Mouse (Mus musculus): ENCODE measurements around the gene Mroh7.
"Not testable (repeated sequence)": the region's sequence is repeated elsewhere in the genome, so short reads cannot be mapped to it uniquely, and the experiment has no call there.

The Mroh7 gene

DNA sequence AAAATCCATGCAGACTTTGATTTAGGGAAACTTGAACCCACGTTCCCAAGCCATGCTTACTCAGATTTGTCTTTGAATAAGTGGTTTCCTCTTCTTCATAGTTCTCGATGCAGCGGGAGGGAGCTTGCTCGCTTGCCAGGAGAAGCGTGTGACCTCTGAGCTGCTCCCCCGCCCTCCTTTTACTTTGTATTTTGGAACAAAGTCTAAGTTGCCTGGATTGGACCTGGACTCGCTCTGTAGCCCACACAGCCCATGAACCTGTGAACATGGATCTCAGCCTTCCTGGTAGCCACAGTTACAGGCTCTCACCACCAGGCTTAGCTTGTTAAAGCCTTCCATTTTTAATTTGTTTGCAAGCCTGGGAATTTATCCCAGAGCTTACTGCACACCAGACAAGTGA, at the start of gene Mroh7:
Gene Mroh7 (minus strand): TSS at position 112 of the 400 bp plus-strand sequence.
- DNase-seq, result no peak

DNA sequence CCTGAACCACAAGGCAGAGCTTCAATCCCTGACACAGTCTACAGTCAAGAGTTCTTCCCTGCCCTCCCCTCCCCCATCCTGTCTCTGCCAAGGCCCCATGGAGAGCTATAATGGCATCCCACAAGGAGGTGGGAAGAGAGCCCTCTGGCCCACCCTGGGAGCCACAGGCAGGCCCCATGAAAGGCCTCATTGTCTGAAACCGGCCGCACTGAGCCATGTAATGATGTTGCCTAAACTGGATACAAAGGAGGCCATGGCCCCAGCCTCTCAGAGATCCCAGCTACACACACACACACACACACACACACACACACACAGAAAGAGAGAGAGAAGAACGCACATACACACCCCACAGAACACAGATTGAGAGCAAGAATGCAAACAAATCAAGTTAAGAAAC, 49.3 kb upstream of the Mroh7 start:
- no peak for DNase-seq

DNA sequence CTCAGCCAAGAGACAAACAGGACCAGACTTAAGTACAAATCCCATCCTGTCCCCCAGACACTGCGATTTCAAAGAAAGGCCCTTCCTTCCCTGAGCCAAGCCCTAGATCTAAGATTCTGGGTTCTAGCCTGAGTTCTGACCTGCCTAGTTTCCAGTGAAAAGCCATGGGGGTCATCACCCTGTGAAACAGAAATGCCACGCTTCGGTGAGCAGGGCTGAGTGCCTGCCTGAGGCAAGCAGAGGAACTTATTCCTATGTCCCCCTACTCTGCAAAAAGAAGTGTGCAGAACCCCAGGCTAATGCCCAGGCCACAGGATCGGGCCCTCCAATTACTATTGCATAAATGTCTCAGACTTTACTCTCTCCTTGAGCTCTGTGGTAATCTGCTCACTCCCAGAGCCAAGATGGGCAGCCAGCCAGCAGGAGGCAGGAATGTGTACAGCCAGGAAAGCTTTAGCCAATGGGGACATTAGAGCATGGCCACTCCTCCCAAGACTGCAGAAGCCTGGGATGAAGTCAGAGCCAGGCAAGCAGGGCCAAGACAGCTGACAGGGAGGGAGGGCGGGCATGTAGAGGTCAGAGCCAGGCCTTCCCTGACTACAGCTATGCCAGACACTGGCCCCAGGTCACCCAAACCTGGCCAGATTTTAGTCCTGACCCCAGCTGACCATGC, 47.5 kb upstream of the Mroh7 start:
- no peak for DNase-seq

DNA sequence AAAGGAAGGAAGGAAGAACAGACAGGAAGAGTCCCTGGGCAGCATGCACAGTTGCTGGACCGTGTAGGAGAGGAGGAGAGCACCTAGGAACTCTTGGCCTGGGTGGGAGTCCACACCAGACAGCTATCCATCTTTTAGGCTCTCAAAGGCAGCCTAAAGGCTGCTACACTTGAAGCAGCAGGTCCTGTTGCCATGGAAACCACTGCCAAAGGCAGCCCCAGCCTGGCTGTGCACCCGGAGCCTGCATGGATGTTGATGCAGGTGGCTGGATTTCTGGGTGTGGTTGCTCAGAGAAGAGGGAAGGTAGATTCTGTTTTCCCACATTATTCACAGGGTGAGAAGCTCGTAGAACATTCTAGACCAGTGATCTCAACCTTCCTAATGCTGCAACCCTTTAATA, 46.3 kb upstream of the Mroh7 start:
- DNase-seq, result no peak

DNA sequence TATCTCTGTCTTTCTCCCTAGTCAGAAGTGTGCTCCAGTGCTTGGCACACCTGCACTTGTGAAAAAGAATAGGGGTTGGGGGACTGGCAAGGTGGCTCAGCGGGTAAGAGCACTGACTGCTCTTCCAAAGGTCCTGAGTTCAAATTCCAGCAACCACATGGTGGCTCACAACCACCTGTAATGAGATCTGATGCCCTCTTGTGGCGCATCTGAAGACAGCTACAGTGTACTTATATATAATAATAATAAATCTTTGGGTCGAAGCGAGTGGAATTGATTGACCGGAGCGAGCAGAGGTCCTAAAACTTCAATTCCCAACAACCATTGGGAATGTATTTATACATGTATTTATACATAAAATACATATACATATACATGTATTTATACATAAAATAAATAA, 45.0 kb upstream of the Mroh7 start:
- not testable (repeated sequence) for DNase-seq

DNA sequence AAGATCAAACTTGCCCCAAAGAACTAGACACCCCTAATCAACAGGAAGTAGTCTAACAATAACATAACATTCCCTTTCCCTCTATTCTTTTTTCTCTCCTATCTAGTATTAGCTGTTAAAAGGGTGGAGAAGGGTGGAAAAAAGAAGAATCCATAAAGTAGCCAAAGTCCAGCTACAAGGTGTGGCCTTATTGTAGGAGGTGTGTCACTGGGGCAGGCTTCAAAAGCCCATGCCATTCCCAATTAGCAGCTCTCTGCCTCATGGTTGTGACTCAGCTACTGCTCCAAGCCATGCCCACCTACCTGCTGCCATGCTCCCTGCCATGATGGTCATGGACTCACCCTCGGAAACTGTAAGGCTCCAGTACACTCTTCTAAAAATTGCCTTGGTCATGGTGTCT, 41.8 kb upstream of the Mroh7 start:
- no peak for DNase-seq

DNA sequence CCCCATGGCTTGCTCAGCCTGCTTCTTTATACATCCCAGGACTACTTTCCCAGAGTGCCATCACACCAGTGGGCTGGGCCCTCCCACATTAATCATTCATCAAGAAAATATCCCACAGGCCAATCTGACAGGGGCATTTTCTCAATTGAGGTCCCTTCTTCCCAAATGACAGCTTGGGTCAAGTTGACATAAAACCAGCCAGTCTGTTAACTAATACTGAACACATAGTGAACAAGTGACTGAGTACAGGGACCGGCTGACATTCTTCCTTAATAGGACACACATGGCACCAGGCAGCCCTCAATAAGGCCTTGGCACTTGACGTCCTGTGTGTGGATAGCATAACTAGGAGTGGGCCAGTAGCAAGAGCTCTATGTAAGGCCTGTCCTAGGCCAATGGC, 38.6 kb upstream of the Mroh7 start:
- DNase-seq, result no peak

DNA sequence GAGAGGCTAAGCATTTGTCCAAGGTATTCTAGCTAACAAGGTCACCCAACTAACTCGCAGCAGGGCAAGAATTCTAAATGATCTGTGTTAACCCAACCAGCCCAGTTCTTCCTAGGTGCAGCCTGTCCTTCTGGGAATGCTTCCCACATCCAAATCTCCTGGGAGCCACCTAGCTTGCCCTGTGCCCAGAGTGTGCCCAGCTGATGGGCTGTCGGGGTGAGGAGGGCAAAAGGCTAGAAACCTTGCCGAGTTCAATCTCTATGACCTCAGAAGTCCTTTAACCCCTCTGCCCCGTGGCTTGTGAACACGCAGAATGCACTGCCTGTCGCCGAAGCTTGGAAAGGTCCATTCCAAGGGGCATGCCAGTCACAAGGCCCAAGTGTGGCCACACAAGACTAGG, 33.4 kb upstream of the Mroh7 start:
- no peak for DNase-seq

DNA sequence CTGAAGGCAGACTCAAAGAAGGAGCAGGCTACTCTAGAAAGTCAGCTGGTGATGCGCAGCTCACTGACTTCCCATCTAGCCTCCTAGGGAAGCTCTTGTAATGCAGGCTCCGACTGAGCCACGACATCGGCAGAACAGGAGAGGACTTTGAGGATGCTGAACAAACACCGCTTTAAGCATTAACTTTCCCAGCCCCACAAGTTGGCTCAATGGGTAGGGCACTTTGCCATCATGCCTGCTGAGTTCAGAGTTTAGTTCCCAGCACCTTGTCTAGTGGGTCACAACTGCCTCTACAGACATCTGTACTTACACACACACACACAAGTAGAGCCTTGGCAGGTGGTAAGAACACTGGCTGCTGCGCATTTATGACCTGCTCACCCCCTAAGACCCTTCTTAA, 21.0 kb upstream of the Mroh7 start:
- DNase-seq, result no peak

DNA sequence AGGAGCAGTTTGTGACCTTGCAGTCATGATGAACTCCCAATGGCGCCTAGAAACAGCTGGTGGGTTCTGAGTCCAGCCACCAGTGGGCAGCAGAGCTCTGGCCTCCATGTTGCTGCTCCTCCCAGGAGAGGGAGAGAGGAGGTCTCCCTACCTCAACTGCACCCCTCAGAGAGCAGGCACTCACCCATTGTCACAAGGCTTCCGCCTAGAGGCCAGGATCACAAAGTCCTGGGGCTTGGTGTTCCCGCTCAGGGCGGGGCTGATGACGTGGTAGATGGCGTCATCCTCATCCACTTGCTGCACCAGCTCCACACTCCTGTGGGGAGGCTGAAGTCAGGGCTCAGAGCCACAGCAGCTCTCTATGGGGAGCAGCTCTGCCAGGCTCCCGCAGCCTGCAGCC, 19.0 kb upstream of the Mroh7 start:
- peak; percentile 77 for DNase-seq

DNA sequence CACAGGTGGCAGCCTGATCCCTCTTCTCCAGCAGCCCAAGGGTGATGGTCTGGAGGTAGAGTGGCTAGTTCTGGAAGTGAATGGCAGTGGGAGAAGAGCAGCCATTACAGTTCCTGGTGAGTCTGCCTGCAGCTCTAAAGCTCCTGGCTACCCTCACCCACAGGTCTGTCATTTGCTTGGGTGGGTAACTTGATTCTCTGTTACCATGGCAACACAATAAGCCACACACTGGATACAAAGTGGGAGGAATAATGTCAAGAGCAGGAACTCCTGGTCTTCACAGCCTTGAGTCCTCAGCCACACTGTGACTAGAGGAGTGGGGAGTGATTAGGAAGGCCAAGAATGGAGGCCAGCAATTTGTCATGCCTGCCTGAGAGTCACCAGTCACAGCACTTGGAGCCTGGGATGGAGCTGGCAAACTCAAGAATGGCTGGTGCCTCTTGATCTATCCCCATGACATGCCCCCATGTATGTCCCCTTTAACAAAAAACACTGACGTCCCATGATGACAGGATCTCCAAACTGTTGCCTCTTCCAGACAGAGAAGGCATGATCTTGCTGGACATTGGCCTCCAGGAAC, 16.4 kb upstream of the Mroh7 start:
- no peak for DNase-seq

DNA sequence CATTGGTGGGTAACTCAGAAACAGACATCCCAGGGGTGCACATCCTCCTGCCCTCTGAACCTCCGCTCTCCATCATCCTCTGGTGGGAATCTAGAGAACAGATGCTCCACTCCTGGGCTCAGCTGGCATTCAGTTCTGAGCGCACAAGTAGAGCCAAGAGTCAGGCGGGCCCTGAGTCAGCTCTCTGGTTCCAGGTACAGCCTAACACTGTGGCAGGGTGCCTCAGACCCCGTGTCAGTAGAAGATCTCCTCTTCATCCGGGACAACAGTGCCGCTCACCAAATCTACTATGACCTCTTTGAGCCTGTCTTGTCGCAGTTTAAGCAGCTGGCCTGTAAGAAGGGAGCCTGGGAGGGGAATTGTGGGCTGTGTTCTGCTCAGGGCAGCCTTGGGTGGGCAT, 15.1 kb upstream of the Mroh7 start:
- no peak for DNase-seq

DNA sequence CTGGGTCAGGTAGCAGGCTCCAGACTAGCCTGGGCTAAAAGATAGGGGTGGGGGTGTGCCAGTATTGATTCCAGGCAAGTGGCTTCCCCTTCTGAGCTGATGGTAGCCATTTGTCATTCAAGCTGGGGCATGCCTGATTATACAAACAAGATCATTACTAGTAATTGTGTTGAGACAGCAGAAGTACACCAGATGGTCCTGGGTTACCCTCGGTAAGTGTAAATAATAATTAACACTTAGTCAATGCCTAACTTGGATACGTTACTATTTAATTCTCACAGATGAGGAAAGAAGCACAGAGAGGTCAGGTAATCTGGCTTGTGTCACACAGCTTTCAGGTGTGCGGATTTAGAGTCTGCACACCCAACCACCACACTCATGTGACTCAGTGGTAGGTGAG, 7.2 kb upstream of the Mroh7 start:
- DNase-seq, result no peak

DNA sequence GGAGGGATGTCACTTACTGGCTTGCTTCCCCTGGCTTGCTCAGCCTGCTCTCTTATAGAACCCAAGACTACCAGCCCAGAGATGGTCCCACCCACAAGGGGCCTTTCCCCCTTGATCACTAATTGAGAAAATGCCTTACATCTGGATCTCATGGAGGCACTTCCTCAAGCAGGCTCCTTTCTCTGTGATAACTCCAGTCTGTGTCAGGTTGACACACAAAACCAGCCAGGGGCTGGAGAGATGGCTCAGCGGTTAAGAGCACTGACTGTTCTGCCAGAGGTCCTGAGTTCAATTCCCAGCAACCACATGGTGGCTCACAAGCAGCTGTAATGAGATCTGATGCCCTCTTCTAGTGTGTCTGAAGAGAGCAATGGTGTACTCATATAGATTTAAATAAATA, 6.2 kb upstream of the Mroh7 start:
- not testable (repeated sequence) for DNase-seq

DNA sequence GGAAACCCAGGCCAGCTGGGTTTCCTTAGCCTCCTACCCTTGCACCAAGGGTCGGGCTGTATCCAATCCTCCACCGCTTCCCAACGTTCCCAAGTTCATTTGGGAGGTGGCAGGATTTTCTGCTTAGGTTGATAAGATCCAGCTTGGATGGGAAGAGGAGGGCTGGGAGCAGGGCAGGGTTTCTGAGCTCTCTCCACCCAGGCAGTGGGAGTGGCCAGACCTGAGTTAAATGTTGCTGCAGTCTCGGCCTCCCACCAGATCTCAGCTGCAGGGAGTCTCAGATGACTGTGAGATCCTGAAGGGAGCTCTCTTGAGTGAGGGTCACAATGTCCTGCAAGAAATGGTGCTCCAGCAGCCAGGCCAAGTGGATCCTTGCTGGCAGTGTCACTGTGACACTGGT, 2.9 kb upstream of the Mroh7 start, which contains the start of gene Fam151a:
Gene Fam151a (plus strand): TSS at position 254 of the 400 bp plus-strand sequence.
- no peak for DNase-seq

DNA sequence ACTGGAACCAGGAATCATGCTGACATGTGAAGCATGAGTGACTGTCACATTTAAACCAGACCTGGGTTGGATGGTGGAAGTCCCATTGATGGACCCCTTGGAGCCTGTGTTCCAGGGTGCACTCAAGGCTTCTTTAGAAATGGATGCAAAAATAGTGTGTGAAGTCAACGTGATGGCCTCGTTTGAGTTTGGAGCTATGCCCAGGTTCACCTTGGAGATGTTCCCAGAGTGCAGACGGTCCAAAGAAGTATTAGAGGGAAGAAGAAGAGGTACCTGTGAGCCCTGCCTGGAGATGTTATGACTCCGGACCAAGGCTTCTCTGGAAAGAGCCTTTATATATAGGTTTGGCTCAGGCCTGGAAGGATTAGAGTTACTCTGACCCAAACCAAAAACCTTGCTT, 10.1 kb downstream of the Mroh7 start:
- no peak for DNase-seq

DNA sequence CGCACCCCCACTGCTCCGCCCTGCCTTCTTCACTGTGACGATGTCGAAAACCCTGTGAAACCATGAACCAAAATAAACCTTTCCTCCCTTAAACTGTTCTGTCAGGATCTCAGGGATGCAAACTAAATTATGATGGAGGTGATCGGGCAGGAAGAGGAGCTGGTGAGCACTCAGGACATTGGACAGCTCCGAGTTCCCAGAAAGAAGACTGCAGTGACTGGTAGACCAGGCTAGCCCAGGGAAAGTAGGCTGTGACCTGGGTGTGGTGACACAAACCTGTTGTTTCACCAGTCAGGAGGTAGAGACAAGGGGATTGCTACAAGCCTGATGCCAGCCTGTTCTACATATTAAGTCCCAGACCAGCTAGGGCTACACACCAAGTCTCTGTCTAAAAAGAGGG, 17.1 kb downstream of the Mroh7 start:
- no peak for DNase-seq

DNA sequence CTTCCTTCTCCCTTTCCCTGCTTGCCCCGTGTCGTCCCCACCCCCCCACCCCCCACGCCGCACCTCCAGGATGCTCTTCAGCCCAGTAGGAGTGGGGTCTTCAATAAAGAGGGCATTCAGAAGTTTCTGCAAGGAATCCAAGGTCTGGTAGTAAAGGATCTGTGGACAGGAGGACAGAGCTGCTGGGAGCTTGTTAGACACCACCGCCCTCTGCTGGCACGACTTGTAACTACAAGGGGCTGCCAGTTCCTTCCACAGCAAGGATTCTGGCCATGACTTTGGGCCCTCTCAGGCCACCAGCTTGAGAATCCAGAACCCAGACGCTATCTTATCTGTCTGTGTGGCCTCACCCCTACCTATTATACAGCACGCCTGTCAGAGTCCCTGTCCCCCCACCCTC, 22.3 kb downstream of the Mroh7 start:
- peak; percentile 90 for DNase-seq

DNA sequence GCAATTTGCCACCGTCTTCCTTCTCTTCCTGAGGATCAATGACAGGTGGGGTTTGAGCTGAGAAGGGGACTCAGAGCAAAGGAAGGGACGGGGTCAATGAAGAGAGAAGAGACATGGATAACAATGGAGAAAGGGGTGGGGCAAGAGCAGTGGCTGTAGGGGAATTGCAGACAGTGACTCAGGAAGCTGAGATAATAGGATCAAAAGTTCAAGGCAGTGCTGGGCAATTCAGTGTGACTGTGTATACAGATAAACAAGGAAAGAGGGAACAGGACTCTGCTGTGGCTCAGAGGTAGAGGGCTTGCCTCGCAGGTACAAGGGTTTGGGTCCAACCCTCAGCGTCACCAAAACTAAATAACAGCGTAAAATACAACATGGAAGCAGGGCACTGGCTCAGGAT, 22.8 kb downstream of the Mroh7 start:
- DNase-seq, result no peak

DNA sequence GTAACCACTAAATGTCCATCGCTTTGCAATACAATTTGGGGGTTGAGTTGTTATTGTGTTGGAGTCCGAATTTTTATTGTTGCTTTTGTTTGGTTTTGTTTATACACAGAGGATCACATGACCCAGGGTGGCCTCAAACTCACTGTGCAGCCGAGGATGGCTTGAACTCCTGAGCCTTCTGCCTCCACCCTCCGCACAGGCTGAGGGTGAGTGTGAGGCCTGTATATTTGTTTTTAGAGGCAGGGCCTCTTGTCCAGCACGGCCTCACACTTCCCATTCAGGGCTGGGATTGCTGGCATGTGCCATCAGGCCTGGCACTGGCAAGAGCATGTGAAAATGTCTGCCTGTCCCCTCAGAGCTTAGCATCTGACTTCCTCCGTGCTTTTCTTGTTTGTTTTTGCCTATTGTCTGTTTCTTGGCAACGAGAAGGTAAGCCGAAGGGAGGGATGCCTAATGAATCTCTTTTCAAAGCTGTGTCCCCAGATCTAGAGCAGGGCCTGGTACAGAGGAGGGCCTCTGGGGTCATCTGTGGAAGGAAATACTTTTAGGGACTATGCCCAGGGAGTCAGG, 25.5 kb downstream of the Mroh7 start:
- DNase-seq, result no peak

DNA sequence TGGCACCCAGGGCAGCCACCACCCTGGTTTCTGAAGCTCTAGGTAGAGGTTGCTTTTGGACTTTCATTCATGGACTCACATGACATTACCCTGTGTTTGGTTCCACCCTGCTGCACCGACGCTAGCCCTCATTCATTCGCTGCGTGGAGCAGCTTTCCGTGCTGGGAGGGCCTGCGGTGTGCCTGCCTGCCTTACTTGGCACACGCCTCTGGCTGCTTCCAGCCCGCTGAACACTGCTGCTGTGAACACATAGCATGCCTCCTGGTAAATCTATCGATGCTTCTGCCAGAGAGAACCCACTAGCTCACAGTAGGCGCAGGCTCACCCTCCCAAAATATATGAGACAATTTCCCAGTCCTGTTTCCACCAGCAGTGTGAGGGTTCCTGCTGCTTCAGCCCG, 26.3 kb downstream of the Mroh7 start:
- no peak for DNase-seq

DNA sequence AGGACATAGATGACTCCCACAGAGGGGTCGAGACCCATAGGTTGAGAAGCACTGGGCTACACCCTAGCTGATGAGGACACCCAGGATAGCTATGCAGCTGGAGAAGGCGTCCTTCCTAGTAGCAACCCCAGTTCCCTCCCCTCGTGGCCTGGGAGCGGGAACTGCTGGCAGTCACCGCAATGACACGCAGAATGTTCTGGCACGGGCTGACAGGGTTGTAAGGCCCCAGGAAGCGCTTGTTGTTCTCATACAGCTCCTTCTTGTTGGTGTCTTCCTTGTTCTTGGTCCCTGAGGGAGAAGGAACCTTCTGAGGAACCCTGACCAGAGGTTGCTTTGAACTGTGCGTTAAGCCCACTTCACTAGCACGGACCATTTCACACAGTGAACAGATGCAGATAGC, 26.8 kb downstream of the Mroh7 start:
- DNase-seq, result no peak

DNA sequence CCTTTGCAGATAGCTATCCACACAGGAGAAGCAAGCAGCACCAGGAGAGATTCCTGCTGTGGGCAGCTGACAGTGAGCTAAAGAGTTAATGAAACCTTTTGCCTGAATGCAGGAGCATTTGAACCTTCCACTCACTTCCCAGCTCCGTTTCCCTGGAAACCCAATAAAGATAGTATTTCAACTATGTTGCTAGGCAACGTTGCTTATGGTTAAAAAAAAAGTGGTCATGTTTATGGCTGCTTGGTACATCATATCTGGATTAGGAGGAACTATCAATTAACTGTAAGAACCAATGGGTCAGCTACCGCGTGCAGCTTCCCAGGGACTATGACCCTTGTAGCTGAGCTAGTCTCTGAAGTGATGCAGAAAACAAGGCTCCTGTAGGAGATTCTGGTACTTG, 29.9 kb downstream of the Mroh7 start:
- no peak for DNase-seq

DNA sequence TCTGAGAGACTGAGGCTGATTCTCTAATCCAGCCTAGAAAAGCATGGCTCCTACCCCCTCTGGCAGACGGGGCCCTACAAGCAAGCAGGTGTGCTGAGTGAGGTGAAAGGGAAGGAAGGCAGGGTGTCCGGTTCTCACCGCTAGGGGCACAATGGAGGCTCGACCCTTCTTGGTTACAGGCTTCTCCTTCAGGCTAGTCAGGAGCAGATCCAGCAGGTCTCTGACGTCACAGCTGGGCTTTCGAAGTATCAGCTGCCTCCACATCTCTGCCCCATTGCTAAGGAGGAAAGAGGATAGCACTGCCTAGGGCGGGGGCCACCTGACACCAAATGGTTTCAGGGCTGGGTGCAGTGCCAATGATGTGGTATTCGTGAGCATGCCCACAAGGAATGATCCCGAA, 30.7 kb downstream of the Mroh7 start:
- peak; percentile 63 for DNase-seq
